Mouse (Mus musculus): ENCODE measurements around the gene Ankmy2. TPM values are rescaled to one million over a fixed set of nuclear protein-coding genes. Genes with fewer than 3 reads are reported as not detected.
A peak's percentile ranks its signal among the peaks of the same experiment; 100 is the strongest.

Ankmy2 gene
- polyA plus RNA-seq (2014; fragmentation: Nextera tagmentation; extraction: Ambion mirVana), result 78.7 and 88.0 TPM in 2 replicates

DNA sequence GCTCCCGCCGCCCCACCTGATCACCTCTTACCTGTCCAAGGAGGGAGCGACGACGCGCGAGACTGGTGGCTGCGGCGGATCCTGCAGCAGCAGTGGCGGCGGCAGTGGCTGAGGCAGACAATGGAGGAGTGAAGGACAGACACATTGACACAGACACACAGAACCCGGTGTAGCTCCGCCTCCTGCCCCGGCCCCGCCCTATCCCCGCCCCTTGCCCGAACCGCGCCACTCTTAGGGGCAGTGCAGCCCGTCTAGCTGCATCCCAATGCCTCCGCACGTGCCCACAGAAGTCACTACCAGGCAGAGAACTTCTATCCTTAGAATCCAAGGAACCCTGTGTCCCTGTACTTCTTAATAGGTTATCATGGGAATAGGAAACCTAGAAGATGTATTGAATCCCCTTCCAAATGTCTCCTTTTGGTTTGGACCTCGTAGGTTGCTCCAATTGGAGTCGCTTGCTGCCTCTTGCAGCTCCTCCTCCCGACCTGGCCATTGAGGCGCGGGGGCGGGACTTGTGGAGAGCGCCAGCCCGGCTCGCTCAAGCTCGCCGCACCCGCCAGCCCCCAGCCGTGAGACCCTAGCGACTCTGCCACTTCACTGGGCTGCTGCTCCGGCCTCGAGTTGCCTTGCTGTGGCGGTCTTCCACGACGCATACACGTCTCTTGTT is at the start of gene Ankmy2:
Ankmy2 (plus strand) TSS at position 478 of the 667 bp plus-strand sequence.
- under 1% methylated on average over 42 of the region's 42 CpGs for WGBS
- ATAC-seq (ENCODE audit: low FRiP score), result peak; percentile 97
- Histone ChIP-seq H3K36me3 (replicated peaks; ENCODE audit: control insufficient read depth, insufficient read depth) (no peaks in the 10 kb centered on the region), H3K27me3 (ENCODE audit: control insufficient read depth, insufficient read depth, low read length) (no peaks in the 10 kb centered on the region), H3K4me2 (replicated peaks) (peak within 1 kb of the TSS; percentile 76), H3K9me3 (ENCODE audit: control insufficient read depth, low read length) (no peaks in the 10 kb centered on the region), H3K27ac (peak within 1 kb of the TSS; percentile 91), H3K4me1 (replicated peaks; ENCODE audit: control insufficient read depth, insufficient read depth, low read length) (peaks cover 36% of the 10 kb centered on the region), H3K9ac (peak within 1 kb of the TSS; percentile 77), H3K4me3 (replicated peaks; ENCODE audit: low read length) (peak within 1 kb of the TSS; percentile 63)
- DNase-seq (ENCODE audit: low spot score), result peak; percentile 92

- H3K4me1 ChIP-seq (replicated peaks; ENCODE audit: control insufficient read depth, insufficient read depth, low read length), result no peaks in the 10 kb centered on the region
- ATAC-seq (ENCODE audit: low FRiP score) (no peak), DNase-seq (ENCODE audit: low spot score) (no peak)
- no peak overlapping the region for H3K4me2 ChIP-seq (replicated peaks)
- 95% methylated on average over 5 of the region's 5 CpGs for WGBS
- no peak overlapping the region for H3K4me3 ChIP-seq (replicated peaks; ENCODE audit: low read length)
- no peak overlapping the region for H3K9ac ChIP-seq
- H3K9me3 ChIP-seq (ENCODE audit: control insufficient read depth, low read length), result no peaks in the 10 kb centered on the region
- peaks cover 84% of the 10 kb centered on the region for H3K36me3 ChIP-seq (replicated peaks; ENCODE audit: control insufficient read depth, insufficient read depth)
- H3K27me3 ChIP-seq (ENCODE audit: control insufficient read depth, insufficient read depth, low read length), result no peaks in the 10 kb centered on the region
- H3K27ac ChIP-seq, result no peak overlapping the region
Observed at GRCm38 (mm10) chr12:36108442-36108841, 48.5 kb upstream of the Ankmy2 start.

GRCm38 (mm10) chr12:36110457-36110856 is 46.5 kb upstream of the Ankmy2 start:
- Histone ChIP-seq H3K4me1 (replicated peaks; ENCODE audit: control insufficient read depth, insufficient read depth, low read length) (no peaks in the 10 kb centered on the region), H3K9ac (no peak overlapping the region), H3K9me3 (ENCODE audit: control insufficient read depth, low read length) (no peaks in the 10 kb centered on the region), H3K27me3 (ENCODE audit: control insufficient read depth, insufficient read depth, low read length) (no peaks in the 10 kb centered on the region), H3K36me3 (replicated peaks; ENCODE audit: control insufficient read depth, insufficient read depth) (peaks cover 89% of the 10 kb centered on the region), H3K27ac (no peak overlapping the region), H3K4me3 (replicated peaks; ENCODE audit: low read length) (no peak overlapping the region), H3K4me2 (replicated peaks) (no peak overlapping the region)
- no peak for ATAC-seq (ENCODE audit: low FRiP score)
- DNase-seq (ENCODE audit: low spot score), result no peak
- 95% methylated on average over 5 of the region's 5 CpGs for WGBS

DNA sequence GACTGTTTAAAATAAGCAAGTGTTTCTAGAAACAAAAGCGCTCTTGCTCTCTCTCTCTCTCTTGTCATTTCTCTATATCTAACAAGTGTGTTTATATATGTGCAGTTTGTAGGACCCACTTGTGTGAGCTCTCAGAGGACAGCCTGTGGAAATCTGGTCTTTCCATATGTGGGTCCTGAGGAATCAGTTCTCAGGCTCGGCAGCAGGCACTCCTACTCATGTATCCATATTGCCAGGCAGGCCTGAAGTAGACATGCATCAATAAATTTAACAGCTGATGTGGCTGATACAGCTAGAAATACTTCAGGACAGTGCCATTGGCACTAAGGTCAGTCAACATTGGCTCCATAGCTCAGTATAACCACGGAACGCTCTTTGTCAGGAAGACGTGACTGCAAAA is 45.8 kb upstream of the Ankmy2 start:
- ATAC-seq (ENCODE audit: low FRiP score), result no peak
- H3K36me3 ChIP-seq (replicated peaks; ENCODE audit: control insufficient read depth, insufficient read depth), result peaks cover 93% of the 10 kb centered on the region

DNA sequence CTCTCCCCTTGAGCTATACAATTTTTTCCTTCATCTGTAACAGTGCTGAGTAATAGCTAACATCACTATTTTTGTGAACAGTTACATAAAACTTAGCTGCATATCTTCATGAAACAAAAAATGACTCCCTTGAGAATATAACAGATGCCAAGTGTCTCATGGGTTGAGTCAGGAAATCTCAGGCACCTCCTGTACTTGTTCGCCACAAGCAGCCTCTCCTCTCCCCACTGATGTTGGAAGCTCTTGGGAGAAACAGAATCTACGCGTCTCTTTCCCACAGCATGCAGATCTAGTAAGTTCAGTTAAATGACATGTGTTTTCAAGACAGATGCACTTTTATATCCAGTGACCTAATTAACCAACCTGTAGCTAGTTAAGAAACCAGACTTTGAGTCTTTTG is 44.8 kb upstream of the Ankmy2 start:
- Histone ChIP-seq H3K4me1 (replicated peaks; ENCODE audit: control insufficient read depth, insufficient read depth, low read length) (no peaks in the 10 kb centered on the region), H3K9ac (no peak overlapping the region), H3K27me3 (ENCODE audit: control insufficient read depth, insufficient read depth, low read length) (no peaks in the 10 kb centered on the region), H3K9me3 (ENCODE audit: control insufficient read depth, low read length) (no peaks in the 10 kb centered on the region), H3K4me3 (replicated peaks; ENCODE audit: low read length) (no peak overlapping the region), H3K4me2 (replicated peaks) (no peak overlapping the region), H3K36me3 (replicated peaks; ENCODE audit: control insufficient read depth, insufficient read depth) (peaks cover 94% of the 10 kb centered on the region), H3K27ac (no peak overlapping the region)
- ATAC-seq (ENCODE audit: low FRiP score) (no peak), DNase-seq (ENCODE audit: low spot score) (no peak)
- WGBS, result 95% methylated on average over 3 of the region's 3 CpGs

More for the DNA sequence above, 45.8 kb upstream of the Ankmy2 start:
- Histone ChIP-seq H3K9ac (no peak overlapping the region), H3K9me3 (ENCODE audit: control insufficient read depth, low read length) (no peaks in the 10 kb centered on the region), H3K4me2 (replicated peaks) (no peak overlapping the region), H3K4me1 (replicated peaks; ENCODE audit: control insufficient read depth, insufficient read depth, low read length) (no peaks in the 10 kb centered on the region), H3K4me3 (replicated peaks; ENCODE audit: low read length) (no peak overlapping the region), H3K27me3 (ENCODE audit: control insufficient read depth, insufficient read depth, low read length) (no peaks in the 10 kb centered on the region), H3K27ac (no peak overlapping the region)
- WGBS, result 96% methylated on average over 5 of the region's 5 CpGs
- DNase-seq (ENCODE audit: low spot score), result no peak

- WGBS, result 94% methylated on average over 6 of the region's 6 CpGs
- H3K4me1 ChIP-seq (replicated peaks; ENCODE audit: control insufficient read depth, insufficient read depth, low read length), result no peaks in the 10 kb centered on the region
- H3K9ac ChIP-seq, result no peak overlapping the region
- H3K9me3 ChIP-seq (ENCODE audit: control insufficient read depth, low read length), result no peaks in the 10 kb centered on the region
- no peak overlapping the region for H3K4me2 ChIP-seq (replicated peaks)
- no peaks in the 10 kb centered on the region for H3K27me3 ChIP-seq (ENCODE audit: control insufficient read depth, insufficient read depth, low read length)
- H3K36me3 ChIP-seq (replicated peaks; ENCODE audit: control insufficient read depth, insufficient read depth), result peaks cover 92% of the 10 kb centered on the region
- DNase-seq (ENCODE audit: low spot score), result no peak
- H3K4me3 ChIP-seq (replicated peaks; ENCODE audit: low read length), result no peak overlapping the region
- ATAC-seq (ENCODE audit: low FRiP score), result no peak
- no peak overlapping the region for H3K27ac ChIP-seq
Observed at GRCm38 (mm10) chr12:36117161-36117560, 39.8 kb upstream of the Ankmy2 start.

GRCm38 (mm10) chr12:36119244-36119643 is 37.7 kb upstream of the Ankmy2 start:
- Histone ChIP-seq H3K27me3 (ENCODE audit: control insufficient read depth, insufficient read depth, low read length) (no peaks in the 10 kb centered on the region), H3K4me1 (replicated peaks; ENCODE audit: control insufficient read depth, insufficient read depth, low read length) (no peaks in the 10 kb centered on the region), H3K36me3 (replicated peaks; ENCODE audit: control insufficient read depth, insufficient read depth) (peaks cover 90% of the 10 kb centered on the region), H3K27ac (no peak overlapping the region), H3K4me2 (replicated peaks) (no peak overlapping the region), H3K9me3 (ENCODE audit: control insufficient read depth, low read length) (no peaks in the 10 kb centered on the region), H3K4me3 (replicated peaks; ENCODE audit: low read length) (no peak overlapping the region), H3K9ac (no peak overlapping the region)
- 90% methylated on average over 3 of the region's 3 CpGs for WGBS
- ATAC-seq (ENCODE audit: low FRiP score), result no peak
- DNase-seq (ENCODE audit: low spot score), result no peak

- ATAC-seq (ENCODE audit: low FRiP score) (no peak), DNase-seq (ENCODE audit: low spot score) (no peak)
- peaks cover 57% of the 10 kb centered on the region for H3K36me3 ChIP-seq (replicated peaks; ENCODE audit: control insufficient read depth, insufficient read depth)
- H3K9me3 ChIP-seq (ENCODE audit: control insufficient read depth, low read length), result no peaks in the 10 kb centered on the region
- WGBS, result 85% methylated on average over 5 of the region's 5 CpGs
- no peak overlapping the region for H3K27ac ChIP-seq
- H3K4me2 ChIP-seq (replicated peaks), result no peak overlapping the region
- no peaks in the 10 kb centered on the region for H3K4me1 ChIP-seq (replicated peaks; ENCODE audit: control insufficient read depth, insufficient read depth, low read length)
- no peaks in the 10 kb centered on the region for H3K27me3 ChIP-seq (ENCODE audit: control insufficient read depth, insufficient read depth, low read length)
- H3K4me3 ChIP-seq (replicated peaks; ENCODE audit: low read length), result no peak overlapping the region
- no peak overlapping the region for H3K9ac ChIP-seq
Observed at GRCm38 (mm10) chr12:36126049-36126448, 30.9 kb upstream of the Ankmy2 start.

GRCm38 (mm10) chr12:36129826-36130225 is 27.1 kb upstream of the Ankmy2 start:
- peaks cover 50% of the 10 kb centered on the region for H3K36me3 ChIP-seq (replicated peaks; ENCODE audit: control insufficient read depth, insufficient read depth)
- 98% methylated on average over 5 of the region's 5 CpGs for WGBS
- no peak for DNase-seq (ENCODE audit: low spot score)

DNA sequence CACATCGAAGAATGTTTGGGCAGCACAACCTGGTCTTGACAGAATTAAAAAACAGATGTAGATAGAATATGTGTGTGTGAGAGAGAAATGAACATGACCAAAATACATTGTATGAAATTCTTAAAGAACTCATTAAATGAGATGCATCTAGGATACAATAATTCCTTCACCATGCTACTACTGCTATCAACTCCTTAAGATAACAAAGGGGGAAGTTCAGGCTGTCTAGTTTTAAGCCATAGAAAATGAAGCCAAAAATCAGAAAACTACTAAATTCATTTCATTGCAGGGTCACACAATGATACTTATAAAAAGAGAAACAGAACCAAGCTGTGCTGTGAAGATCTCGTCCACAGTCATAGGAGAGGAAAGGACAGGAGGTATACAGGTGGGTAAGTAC is 24.7 kb upstream of the Ankmy2 start:
- Histone ChIP-seq H3K36me3 (replicated peaks; ENCODE audit: control insufficient read depth, insufficient read depth) (peaks cover 48% of the 10 kb centered on the region), H3K27me3 (ENCODE audit: control insufficient read depth, insufficient read depth, low read length) (no peaks in the 10 kb centered on the region), H3K27ac (no peak overlapping the region), H3K9me3 (ENCODE audit: control insufficient read depth, low read length) (no peaks in the 10 kb centered on the region), H3K4me1 (replicated peaks; ENCODE audit: control insufficient read depth, insufficient read depth, low read length) (no peaks in the 10 kb centered on the region), H3K9ac (no peak overlapping the region), H3K4me3 (replicated peaks; ENCODE audit: low read length) (no peak overlapping the region), H3K4me2 (replicated peaks) (no peak overlapping the region)
- WGBS, result 98% methylated on average over 2 of the region's 2 CpGs
- ATAC-seq (ENCODE audit: low FRiP score) (no peak), DNase-seq (ENCODE audit: low spot score) (no peak)

More at GRCm38 (mm10) chr12:36129826-36130225, 27.1 kb upstream of the Ankmy2 start:
- ATAC-seq (ENCODE audit: low FRiP score), result no peak
- H3K4me2 ChIP-seq (replicated peaks), result no peak overlapping the region
- H3K27me3 ChIP-seq (ENCODE audit: control insufficient read depth, insufficient read depth, low read length), result no peaks in the 10 kb centered on the region
- H3K27ac ChIP-seq, result no peak overlapping the region
- no peak overlapping the region for H3K4me3 ChIP-seq (replicated peaks; ENCODE audit: low read length)
- H3K4me1 ChIP-seq (replicated peaks; ENCODE audit: control insufficient read depth, insufficient read depth, low read length), result no peaks in the 10 kb centered on the region
- no peaks in the 10 kb centered on the region for H3K9me3 ChIP-seq (ENCODE audit: control insufficient read depth, low read length)
- no peak overlapping the region for H3K9ac ChIP-seq
